Mouse (Mus musculus) MEL (cell line): Measurements from ENCODE around the gene E130218I03Rik.

ENCODE experiments used
- CTCF ChIP-seq, 3 experiments: IDR thresholded peaks in 2 of 3; conservative IDR thresholded peaks in 1 of 3; 2 replicates each; pipeline ENCODE4 v1.5.1; 2011 to 2012; ENCODE audit warnings: low read length in 3 of 3, low read depth in 2 of 3, mild to moderate bottlenecking in 2 of 3, improper control_type of control experiment in 1 of 3, inconsistent platforms in 1 of 3, mixed read lengths in 1 of 3, moderate library complexity in 1 of 3; ENCODE audit not compliant: control insufficient read depth in 1 of 3, insufficient read depth in 1 of 3, poor library complexity in 1 of 3, severe bottlenecking in 1 of 3
- GABPA ChIP-seq: IDR thresholded peaks from 2 replicates; pipeline ENCODE4 v1.6.1; 2012; ENCODE audit warnings: low read depth, mild to moderate bottlenecking, inconsistent platforms, low read length, improper control_type of control experiment, moderate library complexity
- SIN3A ChIP-seq: IDR thresholded peaks from 2 replicates; pipeline ENCODE4 v1.6.1; 2012; ENCODE audit warnings: low read length, improper control_type of control experiment, inconsistent platforms
- TCF12 ChIP-seq: IDR thresholded peaks from 2 replicates; pipeline ENCODE4 v1.6.1; 2014; ENCODE audit warnings: low read depth, mild to moderate bottlenecking, inconsistent platforms, low read length, improper control_type of control experiment, moderate library complexity
- ZC3H11A ChIP-seq: IDR thresholded peaks from 2 replicates; pipeline ENCODE4 v1.6.1; 2012; ENCODE audit warnings: low read depth, mild to moderate bottlenecking, inconsistent platforms, low read length, improper control_type of control experiment

- TF ChIP-seq CTCF (IDR thresholded peaks at IDR 0.05 in 2 of 3, conservative IDR thresholded peaks at IDR 0.05 in 1 of 3; ENCODE audit: control insufficient read depth in 1 of 3, insufficient read depth in 1 of 3, low read depth in 2 of 3, low read length in 3 of 3, poor library complexity in 1 of 3, severe bottlenecking in 1 of 3), result no peak
- no peak for TF ChIP-seq GABPA
- TF ChIP-seq ZC3H11A, result no peak
- TF ChIP-seq SIN3A, result no peak
- TF ChIP-seq TCF12, result no peak
These were observed 7.4 kb downstream of the E130218I03Rik start for GRCm38 (mm10) chr4:134250930-134251240.
